In the genomic region with DNA sequence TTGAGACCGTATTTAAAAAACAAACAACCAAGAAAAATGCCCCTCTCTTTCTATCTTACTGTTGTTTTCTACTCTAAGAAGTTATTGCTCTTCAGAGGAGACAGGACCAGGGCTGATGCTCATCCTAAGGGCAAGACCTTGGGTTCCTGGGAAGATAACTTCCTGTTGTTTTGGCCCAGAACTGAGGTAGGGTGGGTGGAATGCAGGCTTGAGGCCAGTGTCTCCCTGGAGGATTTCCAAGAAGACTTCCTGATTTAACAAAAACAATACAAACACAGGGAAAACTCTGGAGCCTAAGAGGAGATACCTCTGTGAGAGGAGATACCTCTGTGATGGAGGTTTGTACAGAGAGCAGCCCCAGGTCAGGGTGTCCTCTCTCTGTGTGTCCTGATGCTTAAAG, we compare ENCODE assay signal across 12 mouse cellular contexts. TPM values are rescaled to one million over a fixed set of nuclear protein-coding genes. Genes with fewer than 3 reads are reported as not detected.
DNase-seq lines count a peak whose midpoint lies in the region; ATAC-seq and TF ChIP-seq lines count a peak whose summit lies in the region.
"Had no signal": no experiment of that assay in that cellular context is flagged by ENCODE, and none has a peak within 500 bp of the region (broad histone marks: within the 10 kb centered on the region; RNA-seq: fewer than 3 reads in every experiment).

No protein-coding gene starts in this region.

- H3K4me3 ChIP-seq in kidney, postnatal 0 days (replicated peaks; ENCODE audit: low read depth, low read length) = no peak overlapping the region
- H3K4me3 ChIP-seq: layer of hippocampus, adult 2 months; limb, embryonic 12.5 days; neural tube, embryonic 13.5 days had no signal

- H3K9ac ChIP-seq in kidney, postnatal 0 days (ENCODE audit: low read depth, low read length) = no peak overlapping the region
- H3K9ac ChIP-seq: limb, embryonic 12.5 days; neural tube, embryonic 13.5 days had no signal

- peak; percentile 43 for DNase-seq in ovary, postnatal 36 days (ENCODE audit: low spot score)
- DNase-seq in ovary, postnatal 14 days (ENCODE audit: low spot score) = no peak
- DNase-seq in gastrocnemius, postnatal 25 days = peak; percentile 51
- DNase-seq in kidney, postnatal 0 days (ENCODE audit: low spot score) = peak; percentile 55
- DNase-seq in spleen, postnatal 36 days (ENCODE audit: low spot score in 2 of 2) = no peak
- DNase-seq in frontal cortex, postnatal 14 days (ENCODE audit: low spot score in 2 of 2) = no peak
- no peak for DNase-seq in testis, postnatal 10 days (ENCODE audit: low spot score)
- DNase-seq: spleen, adult 18-20 months; thymus, adult 2 months had no signal

- no peaks in the 10 kb centered on the region for H3K36me3 ChIP-seq in kidney, postnatal 0 days (ENCODE audit: insufficient read depth, low read length)
- H3K36me3 ChIP-seq: limb, embryonic 12.5 days; neural tube, embryonic 13.5 days had no signal

- 0 out of 2 replicates have a peak, but pooled peaks cover 9% of the 10 kb centered on the region for H3K4me1 ChIP-seq in kidney, postnatal 0 days (replicated peaks; ENCODE audit: insufficient read depth, low read length)
- H3K4me1 ChIP-seq: limb, embryonic 12.5 days; neural tube, embryonic 13.5 days had no signal

- peak overlapping the region; percentile 47; the same call in 1 of the 2 replicates for H3K27ac ChIP-seq in kidney, postnatal 0 days
- H3K27ac ChIP-seq: layer of hippocampus, adult 2 months; limb, embryonic 12.5 days; neural tube, embryonic 13.5 days had no signal

- TF ChIP-seq CTCF in kidney, postnatal 0 days (IDR thresholded peaks at IDR 0.05; ENCODE audit: low read depth) = no peak

- H3K4me2 ChIP-seq in kidney, postnatal 0 days (ENCODE audit: low read length) = no peak overlapping the region
- H3K4me2 ChIP-seq: limb, embryonic 12.5 days; neural tube, embryonic 13.5 days had no signal

- ATAC-seq in kidney, postnatal 0 days (replicated peaks; ENCODE audit: low FRiP score, low read depth) = no peak

- 66% methylated on average over 1 of the region's 1 CpGs for WGBS in kidney, postnatal 0 days

- no peaks in the 10 kb centered on the region for H3K9me3 ChIP-seq in kidney, postnatal 0 days (replicated peaks; ENCODE audit: low read length)
- H3K9me3 ChIP-seq: limb, embryonic 12.5 days; neural tube, embryonic 13.5 days had no signal

- H3K27me3 ChIP-seq in kidney, postnatal 0 days (ENCODE audit: insufficient read depth, low read length) = no peaks in the 10 kb centered on the region
- H3K27me3 ChIP-seq: limb, embryonic 12.5 days; neural tube, embryonic 13.5 days had no signal

RNA-seq across cellular contexts. Expression of gene Plau, which starts 35.0 kb away (rescaled TPM):
- total RNA-seq in gastrocnemius, postnatal 25 days (2021) = 10 to 100 TPM; 19.1 to 19.6 TPM
- polyA plus RNA-seq in kidney, postnatal 0 days (2015; fragmentation: Nextera tagmentation; extraction: Ambion mirVana) = 70.2 and 74.7 TPM in 2 replicates

RNA-seq across cellular contexts. Expression of gene Vcl, which starts 57.7 kb away (rescaled TPM):
- total RNA-seq in gastrocnemius, postnatal 25 days (2021) = 10 to 100 TPM; 78.4 to 94.0 TPM
- polyA plus RNA-seq in kidney, postnatal 0 days (2015; fragmentation: Nextera tagmentation; extraction: Ambion mirVana) = 39.9 and 42.0 TPM in 2 replicates

Comparison
In these comparisons a context has a peak if more than half of its experiments do, and no peak if none do; other contexts are left out.
1. DNase-seq: peak in ovary, postnatal 36 days (single experiment), gastrocnemius, postnatal 25 days (single experiment) and kidney, postnatal 0 days (single experiment); none in ovary, postnatal 14 days (single experiment), spleen, postnatal 36 days (0 of 2), frontal cortex, postnatal 14 days (0 of 2) and testis, postnatal 10 days (single experiment).